Mouse (Mus musculus) cerebellum, adult 9-11 months (tissue): ENCODE measurements around the gene Eef1a2.

ENCODE experiments used
- DNase-seq: peaks from one replicate; pipeline ENCODE4 v3.0.0; 2022

The Eef1a2 gene

DNA sequence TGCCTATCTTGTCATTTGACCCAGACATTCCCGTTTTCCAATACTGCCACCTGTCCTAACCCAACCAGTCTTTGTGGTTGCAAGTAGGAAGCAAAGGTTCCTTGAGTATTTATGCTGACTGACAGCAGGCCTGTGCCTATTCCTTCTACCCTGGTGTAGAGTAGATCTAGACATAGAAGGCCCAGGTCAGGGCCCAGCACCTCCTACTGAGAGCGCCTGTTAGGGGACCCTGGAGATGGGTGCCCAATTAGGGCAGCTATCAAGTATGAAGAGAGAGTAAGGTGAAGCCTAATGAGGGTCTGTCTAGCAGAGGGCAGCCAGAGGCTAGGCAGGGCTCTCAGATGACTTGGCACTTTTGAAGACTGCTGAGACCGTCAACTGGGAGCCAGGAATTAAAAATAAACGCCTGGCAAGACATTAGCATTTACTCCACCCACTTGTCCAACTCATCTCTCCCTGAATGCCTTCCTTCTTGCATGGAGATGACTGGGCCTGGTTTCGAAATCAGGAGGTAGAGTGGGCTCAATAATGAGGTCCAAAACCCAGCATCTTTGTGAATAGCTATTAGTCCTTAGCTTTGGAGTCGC is 995 bp upstream of the Eef1a2 start:
- DNase-seq, result peak; percentile 65

DNA sequence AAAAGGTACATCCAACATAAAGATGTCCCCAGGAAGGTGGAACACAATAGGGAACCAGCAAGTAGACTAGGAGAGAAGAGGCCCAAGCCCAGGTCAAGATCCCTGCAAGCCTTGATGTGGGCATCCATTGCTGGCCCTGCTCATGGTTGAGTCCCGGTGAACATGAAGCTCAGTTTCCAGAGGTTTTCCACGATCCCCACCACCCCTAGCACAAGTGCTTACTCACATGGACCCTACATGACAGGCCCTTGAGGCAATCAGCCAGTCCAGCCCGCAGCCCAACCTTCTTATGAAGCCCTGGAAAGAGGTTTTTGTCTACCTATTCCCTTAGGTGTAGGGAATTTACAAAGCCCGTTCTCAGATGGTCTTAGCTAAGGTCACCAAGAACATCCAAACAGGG is 366 bp upstream of the Eef1a2 start:
- no peak for DNase-seq

DNA sequence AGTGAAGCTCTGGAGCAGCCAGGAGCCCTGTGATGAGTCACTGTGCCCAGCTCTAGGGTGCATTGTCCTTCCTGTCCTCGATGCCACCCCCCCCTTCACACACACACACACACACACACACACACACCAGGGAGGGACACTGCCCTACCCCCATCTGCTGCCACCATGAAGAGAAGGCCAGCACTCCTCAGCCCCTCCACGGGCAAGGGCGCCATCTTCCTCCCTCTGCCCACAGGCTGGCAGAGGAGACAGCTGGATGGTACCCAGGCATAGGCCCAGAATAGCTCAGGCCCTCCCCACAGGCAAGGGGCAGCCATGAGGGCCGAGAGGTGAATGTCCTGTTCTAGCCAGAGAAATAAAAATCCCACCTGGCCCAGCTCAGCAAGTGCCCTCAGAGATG is 1.0 kb downstream of the Eef1a2 start:
- DNase-seq, result peak; percentile 90

DNA sequence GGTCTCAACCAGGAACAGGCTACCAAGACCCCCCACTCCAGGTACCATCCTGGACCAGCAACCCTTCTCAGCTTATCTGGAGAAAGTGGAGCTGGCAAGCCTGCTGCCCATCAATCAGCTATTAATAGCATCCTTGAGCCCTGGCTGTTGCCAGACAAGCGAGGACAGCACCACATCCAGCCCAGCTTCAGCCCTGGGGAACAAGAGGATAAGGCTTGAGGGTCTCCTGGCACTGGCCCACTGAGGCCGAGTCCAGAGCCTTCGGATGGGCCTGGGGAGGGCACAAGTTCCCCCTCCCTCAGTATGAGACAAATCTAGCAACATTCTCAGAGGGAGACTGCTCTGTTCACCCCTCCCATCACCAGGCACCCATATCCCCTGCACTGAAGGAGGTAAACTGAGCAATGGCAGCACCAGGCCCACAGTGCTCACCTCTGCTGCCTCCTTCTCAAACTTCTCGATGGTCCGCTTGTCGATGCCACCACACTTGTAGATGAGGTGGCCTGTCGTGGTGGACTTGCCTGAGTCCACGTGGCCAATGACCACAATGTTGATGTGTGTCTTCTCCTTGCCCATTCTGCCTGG is 1.9 kb downstream of the Eef1a2 start:
- DNase-seq, result peak; percentile 76

DNA sequence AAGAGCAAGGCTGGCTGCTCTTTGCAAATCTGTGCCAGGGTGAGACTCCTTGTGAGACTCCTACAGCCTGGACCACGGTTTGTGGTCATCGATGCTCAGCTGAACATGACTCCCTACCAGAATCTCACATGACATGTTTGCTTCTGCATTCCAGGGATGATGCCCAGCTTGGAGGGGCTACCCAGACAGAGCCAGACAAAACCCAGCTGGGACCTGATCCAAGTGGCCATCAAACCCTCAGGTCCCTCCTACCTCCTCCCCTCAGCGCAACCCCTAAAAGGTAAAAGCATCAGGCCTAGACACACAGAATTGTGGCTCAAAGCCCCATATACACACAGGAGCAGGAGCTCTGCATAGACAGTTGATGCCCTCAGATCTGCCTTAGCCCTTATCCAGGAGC is 2.5 kb downstream of the Eef1a2 start:
- DNase-seq, result peak; percentile 67

DNA sequence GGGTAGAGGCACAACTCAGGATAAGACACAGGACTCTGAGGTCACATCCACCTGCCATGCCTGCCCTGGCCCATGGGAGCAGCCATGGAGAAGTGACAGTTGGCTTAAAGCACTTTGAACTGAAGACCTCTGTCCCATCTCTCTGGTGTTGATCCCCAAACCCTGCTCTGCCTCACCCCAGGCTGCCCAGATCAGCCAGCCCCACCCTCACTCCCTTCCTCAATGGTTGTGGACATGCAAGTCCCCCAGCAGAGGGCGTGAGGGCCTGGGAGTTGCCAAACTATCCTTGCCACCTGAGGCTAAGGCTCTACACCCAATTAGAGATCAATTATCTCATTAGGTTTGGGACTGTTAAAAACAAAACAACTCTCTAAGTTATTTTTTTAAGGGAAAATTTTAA is 3.0 kb downstream of the Eef1a2 start:
- peak; percentile 71 for DNase-seq

DNA sequence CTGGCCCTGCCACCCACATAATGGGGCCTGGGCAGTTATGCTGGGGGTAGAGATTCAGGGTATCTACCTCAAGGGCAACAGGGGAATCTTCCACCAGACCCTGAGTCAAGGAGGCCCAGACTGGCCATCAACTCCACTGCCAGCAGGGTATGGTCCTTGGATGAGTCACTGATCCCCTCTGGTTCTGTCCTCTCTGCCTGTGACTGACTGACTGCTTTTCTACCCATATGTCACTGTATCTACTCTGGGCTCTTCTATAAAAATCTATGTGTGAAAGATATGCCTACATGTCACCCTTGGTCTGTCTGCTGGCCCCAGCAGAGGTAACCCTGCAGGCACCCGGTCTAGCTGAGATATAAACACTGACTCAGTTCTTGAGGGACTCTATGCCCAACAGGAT is 3.7 kb downstream of the Eef1a2 start:
- no peak for DNase-seq

DNA sequence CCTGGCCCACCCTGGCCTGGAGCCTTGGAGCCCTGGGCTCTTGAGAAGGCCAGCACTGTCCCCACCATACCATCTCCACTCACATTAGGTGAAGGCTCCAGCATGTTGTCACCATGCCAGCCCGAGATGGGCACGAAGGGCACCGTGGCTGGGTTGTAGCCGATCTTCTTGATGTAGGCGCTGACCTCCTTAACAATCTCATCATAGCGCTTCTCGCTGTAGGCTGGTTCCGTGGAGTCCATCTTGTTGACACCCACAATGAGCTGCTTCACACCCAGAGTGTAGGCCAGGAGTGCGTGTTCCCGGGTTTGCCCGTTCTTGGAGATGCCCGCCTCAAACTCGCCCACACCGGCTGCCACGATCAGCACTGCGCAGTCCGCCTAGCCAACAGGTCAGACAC is 4.1 kb downstream of the Eef1a2 start:
- DNase-seq, result peak; percentile 65

DNA sequence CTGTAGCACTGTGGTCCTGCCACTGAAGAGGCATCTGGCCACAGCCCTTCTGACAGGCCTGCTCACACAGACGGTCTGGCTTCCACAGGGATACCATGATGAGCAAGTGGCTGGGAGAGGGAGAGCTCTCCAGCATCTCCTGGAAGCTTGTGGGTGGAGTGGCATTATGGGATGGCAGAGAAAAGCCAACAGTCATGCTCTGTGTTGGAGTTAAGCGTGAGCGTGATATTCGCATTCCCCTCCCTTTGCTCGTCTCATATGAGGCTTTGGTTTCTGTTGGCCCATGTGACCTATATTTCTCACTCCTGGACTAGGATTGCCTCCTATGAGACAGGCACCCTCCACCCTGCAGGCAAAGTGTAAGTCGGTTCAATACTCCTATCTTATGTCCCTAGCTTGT is 6.5 kb downstream of the Eef1a2 start:
- DNase-seq, result no peak

DNA sequence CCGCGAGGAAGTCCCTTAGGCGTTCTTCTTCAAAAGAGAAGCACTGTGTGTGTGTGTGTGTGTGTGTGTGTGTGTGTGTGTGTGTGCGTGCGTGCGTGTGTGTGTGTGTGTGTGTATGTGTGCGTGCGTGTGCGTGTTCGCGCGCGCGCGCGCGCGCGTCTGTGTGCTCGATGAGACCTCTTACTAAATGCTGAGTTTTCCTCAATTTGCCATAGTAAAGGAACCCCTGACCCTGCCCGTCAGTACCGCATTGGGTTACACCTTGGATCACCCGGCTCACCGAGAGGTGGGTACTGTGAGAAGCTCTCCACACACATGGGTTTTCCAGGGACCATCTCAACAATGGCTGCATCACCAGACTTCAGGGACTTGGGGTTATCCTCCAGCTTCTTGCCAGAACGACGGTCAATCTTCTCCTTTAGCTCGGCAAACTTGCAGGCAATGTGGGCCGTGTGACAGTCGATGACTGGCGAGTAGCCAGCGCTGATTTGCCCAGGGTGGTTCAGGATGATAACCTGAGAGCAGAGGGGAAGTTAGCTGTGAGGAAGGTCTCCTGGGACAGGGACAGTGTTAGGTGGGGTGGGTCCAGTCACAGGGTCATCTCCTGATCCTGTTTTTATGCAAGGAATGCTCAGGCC is 8.4 kb downstream of the Eef1a2 start:
- DNase-seq, result peak; percentile 68

DNA sequence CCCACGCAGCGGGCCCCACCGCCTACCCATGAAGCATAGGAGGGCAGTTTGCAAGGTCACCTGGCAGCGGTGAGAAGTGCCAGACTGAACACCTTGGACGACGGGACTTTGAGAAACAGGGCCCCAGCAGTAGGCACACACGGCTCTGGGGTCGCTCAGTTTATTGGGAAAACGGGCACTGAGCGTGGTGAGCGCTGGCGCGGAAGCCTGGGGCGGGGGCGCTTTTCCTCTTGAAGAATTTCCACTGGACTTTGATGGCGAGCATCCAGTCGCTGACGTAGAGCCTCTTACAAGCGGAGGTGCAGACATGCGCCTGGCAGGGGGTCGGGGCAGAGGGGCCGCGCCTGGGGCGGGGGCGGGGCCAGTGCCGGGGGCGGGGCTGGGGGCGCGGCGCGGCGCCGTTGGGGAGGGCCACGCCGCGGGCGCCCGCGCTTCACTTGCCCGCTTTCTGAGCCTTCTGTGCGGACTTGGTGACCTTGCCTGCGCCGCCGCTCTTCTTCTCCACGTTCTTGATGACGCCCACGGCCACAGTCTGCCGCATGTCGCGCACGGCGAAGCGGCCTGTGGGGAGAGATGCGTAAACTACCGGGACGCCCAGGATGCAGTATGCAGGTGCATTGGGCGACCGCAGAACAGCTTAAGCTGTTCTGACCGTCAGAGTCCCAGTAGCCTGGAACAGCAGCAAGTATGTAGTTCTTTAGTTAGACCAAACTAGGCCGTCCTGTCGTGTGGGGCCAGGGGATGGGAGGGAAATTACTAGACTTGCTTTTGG is 9.1 kb downstream of the Eef1a2 start:
- DNase-seq, result no peak

DNA sequence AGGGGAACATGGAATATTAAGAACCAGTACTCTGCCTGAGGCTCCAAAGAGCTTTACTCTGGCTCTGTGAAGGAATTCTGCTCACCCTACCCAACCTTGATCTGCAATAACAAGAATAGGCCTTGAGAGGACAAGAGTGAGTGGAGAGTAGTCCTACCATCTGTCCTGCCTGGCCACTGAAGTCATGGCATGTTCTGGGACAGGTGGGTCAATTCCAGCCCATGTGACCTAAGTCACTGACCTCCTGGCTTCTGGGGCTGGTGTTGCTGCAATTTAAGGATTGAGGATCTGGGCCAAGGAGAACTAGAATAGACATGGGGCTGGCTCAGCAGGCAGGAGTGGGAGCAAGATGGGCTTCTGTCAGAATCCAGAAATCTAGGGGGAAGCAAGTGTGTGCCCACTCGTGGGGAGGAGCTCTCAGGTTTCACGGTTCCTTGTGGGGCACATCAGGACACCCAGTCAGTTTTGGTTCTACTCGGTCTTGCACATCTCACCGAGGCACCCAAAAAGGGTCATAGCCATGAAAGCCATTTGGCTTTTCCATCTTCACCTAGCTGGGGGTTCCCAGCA is 9.8 kb downstream of the Eef1a2 start:
- no peak for DNase-seq

DNA sequence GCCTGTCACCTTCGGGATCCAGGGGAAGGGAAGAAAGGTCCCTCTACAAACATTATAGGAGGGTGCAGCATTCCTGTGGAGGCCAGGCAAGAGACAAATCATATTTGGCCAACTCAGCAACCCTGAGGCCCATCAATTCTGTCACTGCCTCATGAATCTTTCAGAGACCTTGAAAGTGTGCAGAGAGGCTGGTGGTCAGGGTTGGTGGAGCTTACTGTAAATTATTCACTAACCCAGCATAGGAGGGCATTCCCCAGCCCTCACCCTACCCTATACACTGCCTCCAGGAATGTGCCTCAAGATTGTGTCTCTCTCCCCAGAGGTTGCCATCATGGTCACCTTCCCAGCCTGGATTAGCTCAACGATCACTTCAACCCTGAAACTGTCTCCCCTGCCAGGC is 12.1 kb downstream of the Eef1a2 start:
- no peak for DNase-seq

DNA sequence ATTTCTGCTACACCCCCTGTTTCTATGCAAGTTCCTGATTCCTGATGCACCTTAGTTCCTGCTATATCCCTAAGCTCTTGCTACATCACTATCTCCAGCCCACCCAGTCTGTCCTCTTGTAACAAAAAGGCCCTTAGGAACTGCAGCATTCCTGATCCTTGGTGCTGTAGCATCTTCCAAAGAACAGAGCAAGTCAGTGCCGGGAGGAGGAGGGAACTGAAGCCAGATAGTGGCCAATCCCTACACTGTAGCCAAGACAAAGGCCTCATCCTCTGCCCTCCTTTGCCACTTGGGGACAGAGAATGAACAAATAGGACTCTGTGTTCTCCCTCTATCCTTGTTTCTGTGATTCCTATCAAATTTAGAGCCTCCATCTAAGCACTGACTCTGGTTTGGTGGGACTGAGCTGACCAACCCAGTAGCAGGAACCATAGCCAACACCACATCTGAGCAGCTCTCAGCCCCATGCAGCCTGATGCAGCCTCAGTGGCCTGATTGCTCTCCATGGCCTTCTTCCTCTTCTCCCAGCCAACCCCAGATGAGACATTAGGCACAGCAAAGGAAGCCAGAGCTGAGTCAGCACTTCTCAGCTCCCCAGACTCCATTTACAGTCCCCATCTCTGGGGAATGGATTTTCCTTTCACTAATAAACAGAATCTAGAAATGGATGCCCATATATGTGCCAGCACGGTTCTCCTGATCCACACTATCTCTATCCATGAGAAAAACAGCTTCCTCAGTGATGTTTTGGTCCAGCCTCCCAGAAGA is 13.1 kb downstream of the Eef1a2 start:
- DNase-seq, result no peak

DNA sequence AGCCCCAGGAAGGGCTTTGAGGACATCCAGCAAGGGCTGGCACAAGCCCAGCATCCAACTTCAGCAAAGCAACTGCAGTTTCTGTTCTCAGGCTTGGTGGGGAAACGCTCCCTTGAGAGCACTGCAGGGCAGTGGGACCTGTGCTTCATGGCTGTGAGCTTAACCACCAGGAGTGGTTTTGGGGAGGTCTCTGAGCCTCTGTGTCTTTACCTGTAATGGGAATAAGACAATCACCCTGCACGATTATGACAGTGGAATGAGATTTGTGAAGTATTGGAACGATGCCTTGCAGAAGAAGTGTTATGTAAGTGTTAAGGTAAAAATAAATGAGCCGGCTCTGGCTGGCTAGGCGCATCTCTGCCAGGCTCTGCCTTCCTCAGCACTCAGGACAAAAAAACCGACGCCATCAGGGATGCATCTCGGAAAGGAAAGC is 14.1 kb downstream of the Eef1a2 start:
- DNase-seq, result peak; percentile 73

DNA sequence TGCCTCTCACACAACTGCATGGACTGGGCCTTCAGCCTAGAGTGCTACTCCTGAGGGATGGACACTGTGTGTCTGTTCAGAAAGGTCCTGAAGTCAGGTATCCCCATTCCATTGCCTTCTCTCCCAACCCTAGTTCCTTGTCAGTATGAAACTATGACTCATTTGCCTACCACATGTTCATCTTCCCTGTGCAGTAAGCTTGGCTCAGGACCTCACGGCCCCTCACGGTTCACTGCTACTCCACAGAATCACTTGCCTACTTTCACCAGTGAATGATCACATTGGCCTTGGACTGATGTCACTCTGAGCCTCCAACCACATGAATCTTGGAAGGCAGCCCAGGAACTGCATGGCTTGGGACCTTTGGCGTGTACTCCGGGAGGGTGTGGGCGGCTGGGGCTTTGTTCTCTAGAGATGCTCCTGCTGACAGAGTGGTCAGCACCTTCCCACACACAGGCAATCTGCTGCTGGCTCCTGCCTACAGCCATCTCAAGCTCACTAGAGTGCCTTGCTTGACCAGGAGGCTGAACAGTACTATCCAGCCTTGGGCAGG is 17.1 kb downstream of the Eef1a2 start:
- DNase-seq, result peak; percentile 87

DNA sequence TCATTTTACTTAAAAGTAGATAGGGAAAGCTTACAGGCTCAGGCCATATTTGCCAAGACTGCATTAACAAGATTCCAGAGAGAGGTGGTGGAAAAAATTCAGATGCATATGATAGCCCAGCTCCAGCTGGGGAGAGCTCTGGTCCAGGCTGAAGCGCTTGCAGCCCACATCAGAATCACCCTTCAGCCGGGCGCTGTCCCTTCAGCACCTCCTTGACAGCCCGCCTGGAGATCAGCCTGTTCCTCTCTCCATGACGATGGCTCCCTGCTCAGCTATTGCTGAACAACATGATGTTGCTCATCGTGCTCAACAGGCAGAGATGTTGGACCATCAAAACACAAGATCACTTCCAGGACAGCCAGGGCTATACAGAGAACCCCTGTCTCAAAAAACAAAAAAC is 19.9 kb downstream of the Eef1a2 start:
- no peak for DNase-seq

DNA sequence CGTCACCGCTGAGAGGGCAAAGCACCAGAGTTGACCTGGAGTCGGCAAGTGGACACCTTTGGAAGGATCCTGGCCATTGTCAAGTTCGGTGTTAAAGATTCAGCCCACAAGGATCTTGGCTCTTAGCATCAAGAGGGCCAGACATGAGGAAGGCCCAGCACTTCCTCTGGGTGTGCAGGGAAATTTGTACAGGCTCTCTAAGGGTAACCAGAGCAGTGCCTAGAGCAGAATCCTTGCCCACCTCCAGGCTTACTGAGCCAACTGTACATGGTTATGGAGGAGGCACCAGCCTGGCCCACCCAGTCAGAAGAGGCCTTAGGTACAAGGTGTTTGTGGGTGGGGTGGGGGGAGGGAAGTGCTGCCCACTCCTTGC is 21.4 kb downstream of the Eef1a2 start:
- DNase-seq, result no peak

DNA sequence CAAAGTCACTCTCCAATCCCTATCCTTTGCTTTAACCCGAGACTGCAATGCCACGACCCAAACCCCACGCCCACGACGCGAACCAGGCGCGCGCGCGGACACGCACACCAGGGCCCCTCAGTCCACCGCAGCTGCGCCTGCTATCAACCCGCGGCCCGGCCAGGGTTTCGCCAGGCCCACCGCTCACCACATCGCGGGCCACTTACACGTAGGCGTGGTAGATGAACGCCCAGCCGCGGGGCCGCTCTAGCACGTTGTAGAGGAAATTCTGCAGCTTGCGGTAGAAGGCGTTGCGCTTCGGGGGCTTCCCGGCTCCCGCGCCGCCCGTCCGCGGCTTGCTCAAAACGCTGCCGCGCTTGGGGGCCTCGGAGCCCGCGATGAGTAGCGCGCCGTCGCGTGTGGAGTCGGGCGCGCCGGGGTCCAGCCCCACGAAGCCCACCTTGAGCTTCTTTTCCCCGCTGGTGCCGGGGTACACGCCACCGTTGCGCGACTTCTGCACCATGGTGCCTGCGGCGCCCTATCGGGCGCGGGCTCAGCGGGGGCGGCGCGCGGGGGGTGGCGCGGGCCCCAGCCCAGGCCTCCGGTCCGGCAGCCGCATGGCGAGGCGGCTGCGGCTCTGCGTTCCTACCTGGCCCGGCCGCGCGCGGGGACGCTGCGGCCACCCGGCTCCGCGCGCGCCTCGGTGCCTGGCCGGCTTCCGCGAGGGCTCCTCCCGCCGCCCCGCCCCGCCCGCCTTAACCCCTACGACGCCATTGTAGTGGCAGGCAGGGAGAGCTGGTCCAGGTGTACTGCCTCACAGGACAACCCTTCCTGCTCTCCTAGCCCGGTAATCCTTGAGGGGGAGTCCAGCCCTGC is 22.0 kb downstream of the Eef1a2 start, which contains the start of gene Kcnq2:
TSS of gene Kcnq2 (minus strand) at position 710 of the 855 bp plus-strand sequence.
- peak; percentile 73 for DNase-seq

DNA sequence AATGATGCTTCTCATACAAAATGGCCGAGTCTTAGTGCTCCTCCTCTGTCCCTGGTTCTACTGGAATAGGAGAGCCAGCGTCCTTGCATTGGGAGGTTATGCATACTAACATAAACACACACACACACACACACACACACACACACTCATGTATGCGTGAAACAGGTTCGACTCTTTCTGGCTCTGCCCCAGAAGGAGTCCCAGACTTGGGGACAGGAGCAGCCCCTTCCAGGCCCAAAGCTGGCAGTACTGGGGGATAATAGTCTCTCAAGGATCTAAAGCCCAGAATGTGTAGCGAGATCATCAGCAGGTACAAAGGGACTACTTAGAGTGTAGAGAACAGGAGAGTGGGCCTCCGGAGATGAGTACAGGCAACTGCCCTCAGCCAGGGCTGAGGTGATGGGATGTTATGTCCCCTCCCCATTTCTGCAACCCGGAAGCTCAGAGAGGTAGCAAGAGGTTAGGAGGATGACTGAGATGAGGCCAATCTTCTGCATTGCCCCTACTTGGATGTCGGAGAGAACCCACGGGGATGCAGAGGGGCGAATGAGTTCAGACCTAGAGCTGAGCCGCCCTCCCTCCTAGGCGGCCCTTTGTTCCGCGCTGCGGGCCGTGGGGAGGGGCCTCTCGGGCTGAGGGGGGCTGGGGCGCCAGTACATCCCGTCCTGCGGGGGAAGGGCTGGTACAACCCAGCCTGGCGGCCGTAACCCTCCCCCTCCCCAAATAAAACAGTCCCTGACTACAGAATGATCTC is 22.8 kb downstream of the Eef1a2 start:
- DNase-seq, result peak; percentile 67

DNA sequence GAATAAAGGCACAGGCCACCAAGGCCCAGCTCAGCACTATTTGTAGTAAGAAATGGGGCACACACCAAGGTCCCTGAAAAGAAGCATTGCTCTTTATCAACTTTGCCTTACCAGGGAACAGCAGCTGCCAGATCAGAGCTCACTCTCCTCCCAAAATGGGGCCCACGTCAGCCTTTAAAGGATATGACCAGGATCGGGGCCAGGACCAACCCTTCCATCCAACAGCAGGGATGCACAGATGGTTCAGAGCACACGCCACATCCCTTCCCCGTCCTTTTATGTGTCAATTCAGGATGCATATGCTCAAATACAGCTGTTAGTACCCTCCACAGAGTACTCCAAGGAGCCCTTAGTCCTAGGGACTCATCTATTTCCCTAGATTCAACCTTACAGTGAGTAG is 26.6 kb downstream of the Eef1a2 start:
- DNase-seq, result no peak
